Mouse (Mus musculus) kidney, adult 9 months (tissue): ENCODE measurements at regions not wholly inside any gene's neighbourhood (a gene's known extent, or its start where the extent isn't known, plus 50 kb on each side); places are given as distances from the start of the nearest gene placed in this dataset.

Source experiments
- DNase-seq: peaks from one replicate; pipeline ENCODE4 v3.0.0; 2022

GRCm38 (mm10) chr14:54097026-54097425 lies 156.9 kb downstream of the Dad1 start:
- DNase-seq: no peak

DNA sequence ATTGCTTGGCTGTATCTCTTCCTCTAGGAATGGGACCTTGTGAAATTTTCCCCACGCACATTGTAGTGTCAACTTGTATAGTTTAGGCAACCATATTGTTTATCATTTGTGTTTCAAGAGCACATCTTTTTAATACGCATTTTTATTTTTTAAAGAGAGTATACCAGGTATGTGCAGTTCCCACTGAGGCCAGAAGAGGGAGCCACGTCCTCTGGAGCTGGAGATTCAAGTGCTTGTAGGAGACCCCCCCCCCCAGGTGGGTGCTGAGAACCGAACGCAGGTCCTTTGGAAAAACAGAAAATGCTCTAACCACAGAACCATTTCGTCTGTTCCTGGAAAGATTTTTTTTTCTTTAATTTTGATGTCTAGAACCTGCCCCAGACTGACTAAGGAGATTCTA lies 161.5 kb downstream of the Dad1 start:
- no peak for DNase-seq

DNA sequence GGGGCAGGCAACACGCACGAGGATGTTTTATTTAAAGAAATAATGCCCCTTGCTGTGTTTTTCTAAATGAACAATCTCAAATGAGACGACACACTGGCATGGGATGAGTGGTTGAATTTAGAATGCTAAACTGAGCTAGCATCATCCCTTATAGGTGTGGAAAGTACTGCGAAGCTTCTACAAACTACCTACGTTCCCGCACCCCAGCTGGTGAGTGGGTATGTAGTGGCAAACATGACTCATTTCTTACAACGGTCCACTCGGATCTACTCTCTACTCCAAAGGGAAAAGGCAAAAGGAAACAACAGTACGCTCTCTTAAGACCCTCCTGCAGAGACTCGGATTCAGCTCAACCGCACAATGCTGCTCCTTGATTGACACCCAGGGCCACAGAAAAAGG lies 167.2 kb downstream of the Dad1 start:
- no peak for DNase-seq

DNA sequence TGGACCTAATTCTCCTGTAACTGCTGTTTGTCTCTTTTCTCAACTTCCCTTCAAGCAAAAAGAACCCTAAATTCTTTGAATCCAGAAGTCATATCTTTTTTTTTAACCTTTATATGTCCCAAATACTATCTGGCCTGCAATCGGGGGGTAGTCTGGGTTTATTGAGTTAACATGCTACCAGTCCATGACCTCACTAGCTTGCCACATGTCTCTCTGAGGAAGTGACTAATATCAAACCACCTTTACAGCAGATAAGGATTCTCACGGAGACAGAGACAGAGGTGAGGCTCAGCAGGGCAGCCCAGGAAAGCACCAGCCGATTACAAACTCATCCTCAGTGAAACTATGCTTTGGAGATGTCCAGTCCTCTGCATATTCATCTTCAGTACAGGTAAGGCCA lies 179.2 kb downstream of the Dad1 start:
- DNase-seq: no peak

GRCm38 (mm10) chr14:54072283-54072912 lies 181.5 kb downstream of the Dad1 start:
- no peak for DNase-seq

GRCm38 (mm10) chr14:54070240-54070639 lies 183.7 kb downstream of the Dad1 start:
- no peak for DNase-seq

- no peak for DNase-seq
These were observed 185.2 kb downstream of the Dad1 start for GRCm38 (mm10) chr14:54068684-54069083.

GRCm38 (mm10) chr14:54065466-54065865 lies 188.4 kb downstream of the Dad1 start:
- DNase-seq: no peak

- peak; percentile 69 for DNase-seq
These were observed 189.1 kb downstream of the Dad1 start for GRCm38 (mm10) chr14:54064541-54065402.

DNA sequence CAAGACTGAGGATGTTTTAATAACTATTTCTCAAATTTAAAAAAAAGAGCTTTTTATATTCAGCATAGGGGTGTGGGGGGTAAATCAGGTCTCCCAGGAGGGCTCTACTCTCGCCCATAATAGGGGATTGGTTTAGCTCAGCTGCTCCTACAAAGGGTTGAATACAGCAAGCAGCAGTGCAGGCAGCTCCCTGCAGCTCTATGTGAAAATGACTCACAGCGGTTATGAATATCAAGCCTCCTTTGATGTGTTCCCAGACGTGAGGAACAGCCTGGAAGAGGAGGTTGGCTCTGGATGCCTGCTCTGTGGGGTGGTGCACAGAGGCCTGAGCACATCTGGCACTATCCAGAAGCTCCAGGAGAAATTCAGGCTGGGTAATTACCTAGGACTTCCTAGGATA lies 192.3 kb downstream of the Dad1 start:
- no peak for DNase-seq

- peak; percentile 79 for DNase-seq
These were observed 194.1 kb downstream of the Dad1 start for GRCm38 (mm10) chr14:54059776-54060175.

DNA sequence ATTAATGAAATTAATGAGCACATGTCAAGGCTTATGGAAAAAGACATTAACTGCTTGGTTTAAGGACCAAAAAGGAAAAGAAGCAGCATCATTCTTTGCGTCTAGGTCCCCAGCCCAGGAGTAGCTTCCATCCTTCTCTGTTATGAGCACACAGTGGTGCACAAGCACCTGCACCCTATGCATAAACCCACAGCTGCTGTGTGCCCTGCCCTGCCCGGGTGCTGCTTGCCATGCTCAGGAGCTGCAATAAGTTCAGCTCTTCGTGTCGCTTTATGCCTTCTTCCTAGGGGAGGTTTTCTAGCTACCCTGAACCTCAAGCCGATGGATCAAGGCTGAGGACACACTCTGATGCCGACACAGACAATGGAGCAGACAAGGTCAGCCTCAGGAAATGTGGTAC lies 194.8 kb downstream of the Dad1 start:
- no peak for DNase-seq

DNA sequence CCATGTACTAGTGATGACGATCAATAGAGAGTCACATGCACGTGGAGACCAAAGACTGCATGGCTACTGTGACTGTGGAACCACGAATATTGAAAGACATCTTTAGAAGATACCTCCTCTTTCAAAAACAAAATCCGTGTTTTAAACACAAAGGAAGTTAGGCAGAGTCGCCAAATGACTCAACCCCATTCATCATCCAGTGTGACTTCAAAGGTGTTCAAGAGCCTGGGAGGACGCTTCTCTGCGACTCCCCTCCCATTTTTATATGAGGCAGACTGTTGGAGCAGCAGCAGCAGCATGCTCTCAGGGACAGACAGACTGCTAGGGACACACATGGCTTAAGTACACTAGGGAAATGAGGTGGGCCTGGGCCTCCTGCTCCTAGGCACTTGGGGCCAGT lies 197.2 kb downstream of the Dad1 start:
- no peak for DNase-seq

- no peak for DNase-seq
These were observed 198.5 kb downstream of the Dad1 start for GRCm38 (mm10) chr14:54055390-54055789.

DNA sequence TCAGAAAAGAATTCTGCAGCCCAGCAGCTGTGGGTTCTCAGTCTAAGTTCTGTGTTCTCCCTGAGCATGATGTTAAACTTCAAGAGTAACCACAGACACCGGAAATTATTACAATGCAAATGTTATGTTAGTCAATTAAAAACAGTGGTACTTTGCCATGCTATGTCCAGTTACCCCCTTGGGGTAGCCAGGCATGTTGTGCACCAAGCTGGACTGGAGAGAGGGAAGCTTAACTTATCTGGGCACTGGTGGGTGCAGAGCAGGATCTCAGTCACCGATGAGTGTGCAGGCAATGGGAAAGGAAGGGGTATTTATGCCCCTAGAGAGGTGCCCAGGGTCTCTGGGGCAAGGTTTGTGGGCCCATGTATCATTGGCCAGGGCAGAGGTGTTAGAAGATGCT lies 211.6 kb downstream of the Dad1 start:
- no peak for DNase-seq

- no peak for DNase-seq
These were observed 213.3 kb downstream of the Dad1 start for GRCm38 (mm10) chr14:54040644-54041043.

- no peak for DNase-seq
These were observed 219.4 kb downstream of the Dad1 start for GRCm38 (mm10) chr14:54034516-54034915.

- no peak for DNase-seq
These were observed 230.4 kb downstream of the Dad1 start for GRCm38 (mm10) chr14:54023552-54023951.

DNA sequence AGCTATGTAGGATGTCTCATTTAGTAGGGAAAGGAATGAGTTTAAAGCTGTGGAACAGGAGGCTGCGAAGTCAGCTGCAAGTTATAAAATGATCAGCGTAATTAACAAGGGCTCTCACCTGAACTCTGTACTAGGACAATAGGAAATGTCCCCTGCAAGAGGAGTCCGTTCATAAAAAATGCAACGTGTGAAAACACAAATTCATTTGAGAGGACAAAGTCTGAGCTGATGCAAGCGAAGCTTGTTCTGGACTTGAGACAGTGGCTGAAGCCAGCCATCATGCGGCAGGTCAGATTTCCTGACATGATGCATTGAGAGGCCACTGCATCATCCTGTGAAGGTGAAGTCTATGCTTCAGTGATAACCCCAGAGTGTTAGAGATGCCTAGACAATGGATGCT lies 232.5 kb downstream of the Dad1 start:
- peak; percentile 79 for DNase-seq

- no peak for DNase-seq
These were observed 239.3 kb downstream of the Dad1 start for GRCm38 (mm10) chr14:54014628-54015027.

DNA sequence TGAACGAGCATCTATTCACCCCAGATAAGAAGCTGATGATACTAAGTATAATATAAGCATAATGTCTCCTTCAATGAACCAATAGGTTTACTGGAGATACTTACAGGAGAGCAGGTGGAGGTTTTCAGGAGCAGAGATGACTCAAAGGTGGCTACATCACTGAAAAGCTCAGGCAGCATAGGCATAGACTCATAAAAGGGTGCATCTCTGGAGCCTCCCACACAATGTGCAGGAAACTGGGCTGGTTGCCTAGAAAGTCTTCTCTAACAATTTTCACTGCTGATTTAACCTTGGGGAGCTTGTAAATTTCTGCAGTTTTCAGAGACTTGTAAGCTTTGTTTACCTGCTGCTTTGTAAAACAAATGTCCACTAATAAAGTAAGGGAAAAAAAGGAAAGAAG lies 251.8 kb downstream of the Dad1 start:
- DNase-seq: no peak

DNA sequence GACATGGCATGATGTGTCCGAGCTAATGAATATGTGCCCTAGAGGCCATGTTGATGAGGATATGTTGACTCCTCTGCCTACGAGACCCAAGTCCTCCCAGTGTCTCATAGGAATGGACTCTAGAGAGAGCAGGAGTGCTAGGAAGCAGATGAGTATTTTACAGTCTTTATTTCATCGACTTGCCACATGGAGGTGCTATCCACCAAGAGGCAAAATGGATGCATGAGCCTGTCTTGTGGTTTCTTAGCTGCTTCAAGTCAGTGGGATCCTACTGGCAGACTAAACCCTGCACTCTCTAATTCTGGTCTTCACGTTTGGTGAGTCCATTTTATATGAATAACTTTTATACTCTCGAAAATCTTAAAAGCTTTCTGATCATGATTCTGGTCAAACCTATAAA lies 253.4 kb downstream of the Dad1 start:
- peak; percentile 9 for DNase-seq

- DNase-seq: no peak
These were observed 260.5 kb downstream of the Dad1 start for GRCm38 (mm10) chr14:53993427-53993826.

DNA sequence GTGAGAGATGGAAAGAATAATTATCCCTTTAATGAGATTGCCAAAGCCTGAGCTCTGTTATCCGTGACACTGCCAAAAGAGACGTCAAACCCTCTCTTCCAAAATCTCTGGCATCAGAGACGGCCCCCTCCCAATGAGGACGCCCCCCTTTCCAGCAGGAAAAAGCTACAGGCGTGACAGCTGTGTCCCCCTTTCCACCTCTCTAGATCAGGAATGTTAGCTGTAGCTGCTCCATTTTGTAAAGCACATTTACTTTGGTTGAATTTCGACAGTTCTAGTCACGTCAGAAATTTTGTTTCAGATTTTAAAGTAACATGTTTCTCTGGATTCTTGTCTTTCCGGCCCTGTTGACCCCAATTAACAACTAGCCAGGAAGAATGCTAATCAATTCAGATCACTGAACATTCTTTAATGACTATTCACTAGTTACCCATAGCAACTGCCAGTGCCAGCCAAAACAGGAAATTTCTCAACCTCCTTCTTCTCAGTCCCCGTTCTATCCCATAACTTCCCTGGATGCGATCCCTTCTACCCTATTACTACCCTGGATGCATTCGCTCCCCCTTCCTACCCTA lies 261.1 kb downstream of the Dad1 start:
- no peak for DNase-seq
